Mouse (Mus musculus) liver, embryonic 15.5 days (tissue): Measurements from ENCODE around the gene Ebf4. TPM values are rescaled to one million over a fixed set of nuclear protein-coding genes. Genes with fewer than 3 reads are reported as not detected.
A peak's percentile ranks its signal among the peaks of the same experiment; 100 is the strongest.

ENCODE experiments used
- ATAC-seq: fragments of 200-750 bp; cut with Nextera tagmentation; 2 replicates; pipeline ENCODE4 v1.8.0; 2017; ENCODE audit warnings: moderate number of reproducible peaks, mild to moderate bottlenecking, moderate library complexity; ENCODE audit not compliant: insufficient read depth
- H3K27ac ChIP-seq: fragments of 300-500 bp; sonication (generic); replicated peaks from 2 replicates; pipeline ENCODE4 v1.5.1; 2015; ENCODE audit warnings: mild to moderate bottlenecking, inconsistent platforms
- H3K27me3 ChIP-seq: fragments of 300-500 bp; sonication (generic); 2 replicates; pipeline ENCODE4 v1.6.1; 2015; ENCODE audit warnings: mild to moderate bottlenecking, inconsistent platforms
- H3K36me3 ChIP-seq: fragments of 300-500 bp; sonication (generic); replicated peaks from 2 replicates; pipeline ENCODE4 v1.6.1; 2015; ENCODE audit warnings: moderate library complexity, mild to moderate bottlenecking, inconsistent platforms
- H3K4me1 ChIP-seq: fragments of 300-500 bp; sonication (generic); replicated peaks from 2 replicates; pipeline ENCODE4 v1.6.1; 2015; ENCODE audit warnings: inconsistent platforms
- H3K4me2 ChIP-seq: fragments of 300-500 bp; sonication (generic); 2 replicates; pipeline ENCODE4 v1.6.1; 2015; ENCODE audit warnings: moderate library complexity, mild to moderate bottlenecking, inconsistent platforms
- H3K4me3 ChIP-seq: fragments of 300-500 bp; sonication (generic); replicated peaks from 2 replicates; pipeline ENCODE4 v1.5.1; 2015; ENCODE audit warnings: mild to moderate bottlenecking, inconsistent platforms
- H3K9ac ChIP-seq: fragments of 300-500 bp; sonication (generic); 2 replicates; pipeline ENCODE4 v1.6.1; 2015; ENCODE audit warnings: moderate library complexity, mild to moderate bottlenecking, inconsistent platforms
- H3K9me3 ChIP-seq: fragments of 300-500 bp; sonication (generic); replicated peaks from 2 replicates; pipeline ENCODE4 v1.6.1; 2016; ENCODE audit warnings: inconsistent platforms
- WGBS: fragments of 180-500 bp; shearing (Covaris S2); methylation state at CpG from one replicate; pipeline ENCODE4 v1.1.7; 2015; ENCODE audit warnings: mixed read lengths; ENCODE audit not compliant: insufficient replicate concordance; 5-methylcytosine and 5-hydroxymethylcytosine counted together
- polyA plus RNA-seq: library from polyadenylated mRNA; unstranded; fragments of >200 nt; fragmentation: Nextera tagmentation; extraction: Ambion mirVana; gene quantifications from 2 replicates; pipeline ENCODE4 v1.2.1, GENCODE M21; 2015

Gene Ebf4
- polyA plus RNA-seq, 1 experiment from 2014 or later, result 0.16 TPM

GRCm38 (mm10) chr2:130274862-130275261, 20.1 kb upstream of the Ebf4 start:
- Histone ChIP-seq H3K9ac (peak overlapping the region; percentile 91), H3K4me1 (peaks cover 43% of the 10 kb centered on the region), H3K27ac (peak overlapping the region; percentile 82), H3K4me2 (peak overlapping the region; percentile 96), H3K9me3 (no peaks in the 10 kb centered on the region), H3K36me3 (peaks cover 43% of the 10 kb centered on the region), H3K27me3 (no peaks in the 10 kb centered on the region), H3K4me3 (peak overlapping the region; percentile 98)
- no peak for ATAC-seq
- 1% methylated on average over 10 of the region's 10 CpGs for WGBS

- Histone ChIP-seq H3K4me3 (peak overlapping the region; percentile 98), H3K4me1 (peaks cover 48% of the 10 kb centered on the region), H3K4me2 (peak overlapping the region; percentile 96), H3K36me3 (peaks cover 51% of the 10 kb centered on the region), H3K27ac (peak overlapping the region; percentile 82; the same call in 1 of the 2 replicates), H3K27me3 (no peaks in the 10 kb centered on the region), H3K9ac (peak overlapping the region; percentile 91; the same call in 1 of the 2 replicates), H3K9me3 (no peaks in the 10 kb centered on the region)
- no peak for ATAC-seq
- WGBS, result 16% methylated on average over 6 of the region's 6 CpGs
Measured at GRCm38 (mm10) chr2:130275649-130276048, 19.3 kb upstream of the Ebf4 start.

GRCm38 (mm10) chr2:130279600-130280091, 15.3 kb upstream of the Ebf4 start:
- no peak for ATAC-seq
- peaks cover 61% of the 10 kb centered on the region for H3K4me1 ChIP-seq
- H3K36me3 ChIP-seq, result peaks cover 66% of the 10 kb centered on the region
- H3K9me3 ChIP-seq, result no peaks in the 10 kb centered on the region
- 21% methylated on average over 8 of the region's 8 CpGs for WGBS
- H3K27me3 ChIP-seq, result no peaks in the 10 kb centered on the region
- no peak overlapping the region for H3K9ac ChIP-seq
- H3K4me2 ChIP-seq, result no peak overlapping the region
- H3K27ac ChIP-seq, result no peak overlapping the region
- no peak overlapping the region for H3K4me3 ChIP-seq

GRCm38 (mm10) chr2:130280224-130280623, 14.7 kb upstream of the Ebf4 start:
- Histone ChIP-seq H3K4me2 (no peak overlapping the region), H3K4me1 (peaks cover 62% of the 10 kb centered on the region), H3K27ac (no peak overlapping the region), H3K9me3 (no peaks in the 10 kb centered on the region), H3K4me3 (no peak overlapping the region), H3K36me3 (peaks cover 66% of the 10 kb centered on the region), H3K9ac (no peak overlapping the region), H3K27me3 (no peaks in the 10 kb centered on the region)
- WGBS, result 57% methylated on average over 7 of the region's 7 CpGs
- ATAC-seq, result no peak

- H3K4me3 ChIP-seq, result no peak overlapping the region
- no peak overlapping the region for H3K27ac ChIP-seq
- H3K9ac ChIP-seq, result no peak overlapping the region
- peaks cover 57% of the 10 kb centered on the region for H3K4me1 ChIP-seq
- H3K9me3 ChIP-seq, result no peaks in the 10 kb centered on the region
- WGBS, result 60% methylated on average over 4 of the region's 4 CpGs
- no peak for ATAC-seq
- peaks cover 61% of the 10 kb centered on the region for H3K36me3 ChIP-seq
- no peak overlapping the region for H3K4me2 ChIP-seq
- no peaks in the 10 kb centered on the region for H3K27me3 ChIP-seq
Measured at GRCm38 (mm10) chr2:130280818-130281217, 14.2 kb upstream of the Ebf4 start.

GRCm38 (mm10) chr2:130283854-130284654, 10.9 kb upstream of the Ebf4 start, which contains the start of gene Idh3b:
Gene Idh3b, minus strand, starts transcription at chr2:130284547.
- ATAC-seq, result peak; percentile 84
- H3K27me3 ChIP-seq, result peaks cover under 1% of the 10 kb centered on the region; the same call in 1 of the 2 replicates
- H3K4me2 ChIP-seq, result peak within 1 kb of the TSS; percentile 82
- peak within 1 kb of the TSS; percentile 88 for H3K4me3 ChIP-seq
- peak within 1 kb of the TSS; percentile 81 for H3K9ac ChIP-seq
- H3K4me1 ChIP-seq, result peaks cover 42% of the 10 kb centered on the region
- no peaks in the 10 kb centered on the region for H3K9me3 ChIP-seq
- under 1% methylated on average over 51 of the region's 51 CpGs for WGBS
- H3K27ac ChIP-seq, result peak within 1 kb of the TSS; percentile 77
- H3K36me3 ChIP-seq, result peaks cover 31% of the 10 kb centered on the region

GRCm38 (mm10) chr2:130289086-130289485, 5.9 kb upstream of the Ebf4 start:
- Histone ChIP-seq H3K9me3 (no peaks in the 10 kb centered on the region), H3K27me3 (peaks cover 44% of the 10 kb centered on the region), H3K27ac (no peak overlapping the region), H3K4me2 (no peak overlapping the region), H3K9ac (no peak overlapping the region), H3K36me3 (no peaks in the 10 kb centered on the region), H3K4me3 (no peak overlapping the region), H3K4me1 (peaks cover 7% of the 10 kb centered on the region; the same call in 1 of the 2 replicates)
- WGBS, result 55% methylated on average over 4 of the region's 4 CpGs
- ATAC-seq, result no peak

- no peaks in the 10 kb centered on the region for H3K36me3 ChIP-seq
- peaks cover 67% of the 10 kb centered on the region for H3K27me3 ChIP-seq
- H3K9me3 ChIP-seq, result no peaks in the 10 kb centered on the region
- H3K4me3 ChIP-seq, result no peak overlapping the region
- ATAC-seq, result no peak
- H3K27ac ChIP-seq, result no peak overlapping the region
- no peak overlapping the region for H3K9ac ChIP-seq
- WGBS, result 8% methylated on average over 8 of the region's 8 CpGs
- H3K4me2 ChIP-seq, result no peak overlapping the region
- H3K4me1 ChIP-seq, result peaks cover 14% of the 10 kb centered on the region
Measured at GRCm38 (mm10) chr2:130291434-130291833, 3.5 kb upstream of the Ebf4 start.

GRCm38 (mm10) chr2:130293009-130293408, 2.0 kb upstream of the Ebf4 start:
- WGBS, result 18% methylated on average over 3 of the region's 3 CpGs
- Histone ChIP-seq H3K4me1 (peaks cover 14% of the 10 kb centered on the region), H3K27ac (no peak overlapping the region), H3K9me3 (no peaks in the 10 kb centered on the region), H3K4me3 (no peak overlapping the region), H3K4me2 (no peak overlapping the region), H3K9ac (no peak overlapping the region), H3K27me3 (peaks cover 83% of the 10 kb centered on the region), H3K36me3 (no peaks in the 10 kb centered on the region)
- no peak for ATAC-seq

GRCm38 (mm10) chr2:130293486-130293885, 1.5 kb upstream of the Ebf4 start:
- ATAC-seq, result no peak
- Histone ChIP-seq H3K4me3 (no peak overlapping the region), H3K4me2 (no peak overlapping the region), H3K9me3 (no peaks in the 10 kb centered on the region), H3K27ac (no peak overlapping the region), H3K4me1 (peaks cover 14% of the 10 kb centered on the region), H3K9ac (no peak overlapping the region), H3K36me3 (no peaks in the 10 kb centered on the region), H3K27me3 (peaks cover 88% of the 10 kb centered on the region)
- 2% methylated on average over 4 of the region's 4 CpGs for WGBS

- H3K9me3 ChIP-seq, result no peaks in the 10 kb centered on the region
- ATAC-seq, result no peak
- no peak overlapping the region for H3K9ac ChIP-seq
- H3K27ac ChIP-seq, result no peak overlapping the region
- peak overlapping the region; percentile 53 for H3K4me3 ChIP-seq
- peaks cover 93% of the 10 kb centered on the region for H3K27me3 ChIP-seq
- H3K36me3 ChIP-seq, result no peaks in the 10 kb centered on the region
- peaks cover 14% of the 10 kb centered on the region for H3K4me1 ChIP-seq
- 7% methylated on average over 20 of the region's 20 CpGs for WGBS
- peak overlapping the region; percentile 69 for H3K4me2 ChIP-seq
Measured at GRCm38 (mm10) chr2:130294218-130294935, 592 bp upstream of the Ebf4 start.
